Mouse (Mus musculus) ES-Bruce4 (cell line): ENCODE results near the gene Cpe. TPM values are rescaled to one million over a fixed set of nuclear protein-coding genes. Genes with fewer than 3 reads are reported as not detected.
A peak's percentile ranks its signal among the peaks of the same experiment; 100 is the strongest.

Source experiments
- H3K27ac ChIP-seq: 2 replicates; pipeline ENCODE4 v1.5.1; 2012; ENCODE audit warnings: low read length, inconsistent platforms; ENCODE audit not compliant: insufficient read depth
- H3K27me3 ChIP-seq: 2 replicates; pipeline ENCODE4 v1.6.1; 2012; ENCODE audit warnings: mild to moderate bottlenecking, low read length, inconsistent platforms; ENCODE audit not compliant: control insufficient read depth, poor library complexity, insufficient read depth, severe bottlenecking
- H3K36me3 ChIP-seq: 2 replicates; pipeline ENCODE4 v1.6.1; 2012; ENCODE audit warnings: inconsistent platforms, mild to moderate bottlenecking, low read length, moderate library complexity; ENCODE audit not compliant: control insufficient read depth, poor library complexity, insufficient read depth, severe bottlenecking
- H3K4me1 ChIP-seq: one replicate; pipeline ENCODE4 v1.8.1; 2011; ENCODE audit warnings: low read length; ENCODE audit not compliant: control insufficient read depth, insufficient read depth
- H3K4me3 ChIP-seq: 2 replicates; pipeline ENCODE4 v1.5.1; 2011; ENCODE audit warnings: low read depth, mild to moderate bottlenecking, low read length
- H3K9ac ChIP-seq: 2 replicates; pipeline ENCODE4 v1.6.1; 2012; ENCODE audit warnings: low read depth, mild to moderate bottlenecking, inconsistent platforms; ENCODE audit not compliant: poor library complexity, severe bottlenecking
- H3K9me3 ChIP-seq: replicated peaks from 2 replicates; pipeline ENCODE4 v1.6.1; 2012; ENCODE audit warnings: mild to moderate bottlenecking, low read length, inconsistent platforms; ENCODE audit not compliant: control insufficient read depth, poor library complexity, insufficient read depth, severe bottlenecking
- CTCF ChIP-seq: IDR thresholded peaks from one replicate; pipeline ENCODE4 v1.8.1; 2011; ENCODE audit warnings: low read depth, low read length
- EP300 ChIP-seq: IDR thresholded peaks from 2 replicates; pipeline ENCODE4 v1.6.1; 2011; ENCODE audit warnings: low read depth, low read length; ENCODE audit not compliant: insufficient read depth
- POLR2A ChIP-seq: IDR thresholded peaks from one replicate; pipeline ENCODE4 v1.8.1; 2011; ENCODE audit warnings: low read length; ENCODE audit not compliant: insufficient read depth
- polyA plus RNA-seq: library from polyadenylated mRNA; stranded (reverse); fragments of >200 nt; gene quantifications from 2 replicates; pipeline ENCODE4 v1.2.4, GENCODE M21; 2011; ENCODE audit warnings: low read depth; ENCODE audit not compliant: missing spikeins, insufficient read depth, insufficient read length

Cpe gene
- polyA plus RNA-seq = 24.7 and 34.5 TPM in 2 replicates

DNA sequence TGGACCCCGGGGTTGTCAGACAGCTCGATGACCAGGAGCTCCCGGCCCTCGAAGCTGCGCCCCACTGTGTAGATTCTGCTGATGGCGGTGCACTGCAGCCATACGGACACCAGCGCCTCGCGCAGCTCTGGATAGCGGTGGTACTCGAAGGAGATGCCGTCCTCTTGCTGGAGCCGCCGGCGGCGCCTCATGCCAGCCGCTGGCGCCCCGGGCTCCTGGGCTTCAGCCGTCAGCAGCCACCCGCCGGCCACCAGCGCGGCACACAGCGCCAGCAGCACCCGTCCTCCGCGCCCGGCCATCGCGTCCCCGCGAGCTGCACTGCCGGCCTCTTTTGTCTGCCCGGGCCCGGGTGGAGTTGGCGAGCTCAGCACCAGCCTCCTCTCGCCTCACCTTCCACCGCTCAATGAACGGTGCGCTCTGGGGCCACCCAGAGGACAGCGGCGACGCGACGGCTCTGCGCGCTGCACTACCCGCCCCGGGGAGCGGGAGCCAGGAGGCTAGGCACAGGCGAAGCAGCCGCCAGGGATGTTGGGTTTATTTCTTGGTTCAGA, at the start of gene Cpe:
Gene Cpe (minus strand): TSS at position 404 of the 551 bp plus-strand sequence.
- Histone ChIP-seq H3K27ac (no peak within 1 kb of the TSS), H3K36me3 (no peaks in the 10 kb centered on the region), H3K27me3 (peaks cover 11% of the 10 kb centered on the region), H3K9me3 (no peaks in the 10 kb centered on the region), H3K9ac (peak within 1 kb of the TSS; percentile 63), H3K4me3 (peak within 1 kb of the TSS; percentile 40), H3K4me1 (no peaks in the 10 kb centered on the region)
- TF ChIP-seq POLR2A (no peak), EP300 (no peak), CTCF (peak; percentile 55)

GRCm38 (mm10) chr8:64740547-64741211, 47.8 kb upstream of the Cpe start:
- TF ChIP-seq CTCF = no peak
- no peak for TF ChIP-seq POLR2A
- TF ChIP-seq EP300 = no peak
- no peak overlapping the region for H3K9ac ChIP-seq
- no peaks in the 10 kb centered on the region for H3K27me3 ChIP-seq
- H3K27ac ChIP-seq = no peak overlapping the region
- no peaks in the 10 kb centered on the region for H3K4me1 ChIP-seq
- peaks cover 4% of the 10 kb centered on the region for H3K36me3 ChIP-seq
- H3K4me3 ChIP-seq = no peak overlapping the region
- no peaks in the 10 kb centered on the region for H3K9me3 ChIP-seq

DNA sequence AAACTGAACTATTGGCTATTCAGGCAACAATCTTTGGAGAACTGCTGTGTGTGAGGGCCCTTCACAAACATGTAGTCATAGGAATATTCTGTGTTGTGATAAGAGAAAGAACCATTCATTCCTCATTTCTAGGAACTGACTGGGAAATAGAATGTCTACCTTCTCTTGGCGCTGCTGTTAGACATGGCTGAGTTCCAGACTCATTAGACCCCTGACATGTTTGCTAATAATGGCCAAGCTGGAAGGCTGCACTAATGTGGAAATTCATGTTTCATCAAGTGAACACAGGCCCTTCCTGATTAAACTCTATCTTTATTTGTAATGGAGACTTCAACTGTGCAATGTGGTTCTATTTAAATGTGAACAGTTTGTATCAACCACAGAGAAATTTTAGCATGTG, 46.1 kb upstream of the Cpe start:
- H3K27ac ChIP-seq = no peak overlapping the region
- no peaks in the 10 kb centered on the region for H3K27me3 ChIP-seq
- H3K9me3 ChIP-seq = no peaks in the 10 kb centered on the region
- H3K4me1 ChIP-seq = no peaks in the 10 kb centered on the region
- no peak overlapping the region for H3K9ac ChIP-seq
- H3K36me3 ChIP-seq = peaks cover 4% of the 10 kb centered on the region
- no peak overlapping the region for H3K4me3 ChIP-seq
- TF ChIP-seq CTCF = no peak
- TF ChIP-seq POLR2A = no peak
- no peak for TF ChIP-seq EP300

GRCm38 (mm10) chr8:64736767-64737323, 44.0 kb upstream of the Cpe start:
- Histone ChIP-seq H3K9ac (no peak overlapping the region), H3K27me3 (no peaks in the 10 kb centered on the region), H3K4me1 (no peaks in the 10 kb centered on the region), H3K4me3 (no peak overlapping the region), H3K36me3 (peaks cover 2% of the 10 kb centered on the region), H3K27ac (no peak overlapping the region), H3K9me3 (no peaks in the 10 kb centered on the region)
- TF ChIP-seq EP300 = no peak
- no peak for TF ChIP-seq POLR2A
- no peak for TF ChIP-seq CTCF

DNA sequence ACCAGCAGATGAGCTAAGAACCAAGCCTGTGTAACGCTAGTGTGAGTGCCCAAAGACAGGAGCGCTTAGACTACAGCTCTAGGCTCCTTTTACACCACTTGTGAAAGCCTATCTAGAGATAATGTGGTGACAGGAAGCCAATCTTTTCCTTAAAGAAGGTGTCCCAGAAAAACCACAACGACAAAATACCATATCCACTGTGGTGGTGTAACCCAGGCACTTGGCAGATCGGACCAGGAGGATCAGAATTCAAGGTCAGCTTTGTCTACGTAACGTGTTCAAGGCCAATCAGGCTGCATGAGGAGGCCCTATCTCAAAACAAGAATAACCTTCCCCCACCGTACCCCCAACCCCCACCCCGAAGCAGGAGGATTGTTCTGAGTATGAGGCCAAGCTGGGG, 42.3 kb upstream of the Cpe start:
- Histone ChIP-seq H3K27ac (no peak overlapping the region), H3K36me3 (peaks cover 11% of the 10 kb centered on the region), H3K9ac (no peak overlapping the region), H3K27me3 (no peaks in the 10 kb centered on the region), H3K4me3 (no peak overlapping the region), H3K9me3 (no peaks in the 10 kb centered on the region), H3K4me1 (no peaks in the 10 kb centered on the region)
- TF ChIP-seq CTCF (no peak), EP300 (no peak), POLR2A (no peak)
